Mouse (Mus musculus) cerebellum, adult 11-12 months (tissue): ENCODE results near the gene Cacna1c.

Experiments used
- DNase-seq: peaks from one replicate; pipeline ENCODE4 v3.0.0; 2022

Cacna1c gene

DNA sequence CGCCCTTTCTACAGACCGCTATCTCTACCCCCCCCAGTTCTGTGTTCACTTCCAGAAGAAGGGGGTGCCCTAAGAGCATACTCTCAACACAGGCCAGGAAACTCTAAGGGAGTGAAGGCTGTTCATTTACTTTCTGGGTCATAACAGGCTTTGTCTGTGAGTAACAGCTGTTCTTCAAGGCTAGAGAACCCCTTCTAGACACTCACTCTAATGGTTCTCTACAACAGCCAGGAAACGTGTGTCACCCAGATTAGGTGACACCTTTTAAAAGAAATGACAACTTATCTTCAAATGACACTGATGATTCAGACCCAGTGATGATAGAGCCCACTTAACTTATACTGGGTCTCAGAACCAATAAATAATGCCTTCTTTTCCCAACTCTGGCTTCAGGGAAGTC is 461.1 kb downstream of the Cacna1c start:
- no peak for DNase-seq

- no peak for DNase-seq
Observed at GRCm38 (mm10) chr6:118731937-118732336, 464.3 kb downstream of the Cacna1c start.

- peak; percentile 92 for DNase-seq
Observed at GRCm38 (mm10) chr6:118724908-118725307, 471.3 kb downstream of the Cacna1c start.

GRCm38 (mm10) chr6:118724388-118724787 is 471.8 kb downstream of the Cacna1c start:
- no peak for DNase-seq

DNA sequence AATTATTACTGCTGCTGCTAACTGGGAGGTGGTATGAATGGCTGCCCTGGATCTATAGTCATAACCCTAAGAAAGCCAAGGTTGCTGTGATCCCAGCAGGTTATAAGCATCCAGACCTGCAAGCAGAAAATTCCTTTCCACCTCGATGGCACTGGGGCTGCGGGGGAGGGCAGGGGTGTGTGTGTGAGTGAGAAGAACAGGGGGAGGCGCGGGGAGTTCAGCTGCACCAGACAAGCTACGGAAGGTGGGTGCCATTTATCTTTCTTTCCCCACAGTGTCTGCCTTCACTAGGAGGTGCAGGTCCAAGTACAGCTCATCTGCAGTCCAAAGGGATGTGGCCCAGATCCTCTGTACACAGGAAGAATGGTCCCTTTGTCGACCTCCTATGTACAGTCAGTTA is 473.9 kb downstream of the Cacna1c start:
- DNase-seq, result no peak

DNA sequence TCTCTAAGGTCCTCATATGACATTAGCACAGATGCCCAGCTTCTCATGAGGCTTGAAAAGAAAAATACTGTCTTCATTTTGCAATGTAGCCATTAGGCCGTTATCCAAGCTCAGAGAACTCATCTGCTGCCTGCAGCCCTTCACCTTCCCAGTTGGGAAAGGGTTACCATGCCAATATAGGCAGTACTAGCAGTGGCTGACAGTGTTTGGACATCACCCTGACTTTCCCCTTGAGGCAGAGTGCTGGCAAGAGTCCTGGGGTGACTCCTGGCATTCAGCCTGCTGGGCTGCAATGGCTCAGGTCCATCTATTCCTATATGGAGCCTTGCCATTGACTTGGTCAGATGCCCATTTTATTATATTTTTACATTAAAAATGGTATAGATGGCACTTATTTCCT is 476.7 kb downstream of the Cacna1c start:
- no peak for DNase-seq

- DNase-seq, result peak; percentile 87
Observed at GRCm38 (mm10) chr6:118713286-118713685, 482.9 kb downstream of the Cacna1c start.

GRCm38 (mm10) chr6:118711677-118712322 is 484.4 kb downstream of the Cacna1c start:
- DNase-seq, result peak; percentile 58

DNA sequence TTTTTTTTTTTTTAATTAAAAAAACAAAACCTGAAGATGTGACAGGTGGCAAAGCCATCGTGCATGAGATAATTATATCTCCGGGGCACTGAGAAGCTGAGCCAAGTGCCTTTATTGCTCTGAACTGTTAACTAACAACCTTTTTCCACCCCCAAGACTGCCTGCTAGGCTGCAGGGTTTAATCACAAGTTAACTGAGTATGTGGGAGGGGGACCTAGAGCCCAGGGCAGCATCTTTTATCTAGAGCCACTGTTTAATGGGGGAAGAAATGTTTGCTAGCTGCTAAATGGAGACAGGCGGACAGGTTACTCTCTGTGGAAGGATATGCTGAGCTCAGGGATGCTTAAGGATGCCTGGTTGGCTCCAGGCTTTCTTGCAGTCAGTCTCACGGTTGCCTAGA is 489.2 kb downstream of the Cacna1c start:
- peak; percentile 55 for DNase-seq

- DNase-seq, result peak; percentile 93
Observed at GRCm38 (mm10) chr6:118705840-118706239, 490.4 kb downstream of the Cacna1c start.

GRCm38 (mm10) chr6:118694626-118695025 is 501.6 kb downstream of the Cacna1c start:
- DNase-seq, result no peak

DNA sequence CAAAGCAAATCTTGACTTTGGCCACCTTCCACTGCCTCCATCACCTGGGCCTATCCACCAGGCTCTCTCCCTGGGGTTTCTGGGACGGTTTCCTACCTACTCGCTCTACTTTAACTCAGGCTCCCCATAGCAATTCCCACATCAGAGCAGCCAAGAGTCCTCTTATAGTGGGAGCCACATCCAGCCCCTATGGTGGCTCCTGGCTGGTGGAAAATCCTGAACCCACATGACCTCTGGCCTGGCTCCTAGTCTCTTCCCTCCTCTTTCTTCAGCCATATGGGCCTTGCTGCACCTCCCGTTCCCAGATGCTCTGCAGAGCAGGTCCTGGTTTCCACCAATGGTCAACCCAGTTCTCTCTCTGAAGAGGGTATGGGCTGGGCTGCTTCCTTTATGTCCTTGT is 506.8 kb downstream of the Cacna1c start:
- DNase-seq, result peak; percentile 36

- DNase-seq, result no peak
Observed at GRCm38 (mm10) chr6:118688856-118689255, 507.4 kb downstream of the Cacna1c start.

- DNase-seq, result peak; percentile 50
Observed at GRCm38 (mm10) chr6:118680814-118681213, 515.4 kb downstream of the Cacna1c start.

GRCm38 (mm10) chr6:118678031-118678430 is 518.2 kb downstream of the Cacna1c start:
- no peak for DNase-seq

GRCm38 (mm10) chr6:118677306-118677705 is 518.9 kb downstream of the Cacna1c start:
- DNase-seq, result no peak

GRCm38 (mm10) chr6:118674781-118675180 is 521.4 kb downstream of the Cacna1c start:
- DNase-seq, result no peak

- DNase-seq, result peak; percentile 49
Observed at GRCm38 (mm10) chr6:118673974-118674695, 522.1 kb downstream of the Cacna1c start.

DNA sequence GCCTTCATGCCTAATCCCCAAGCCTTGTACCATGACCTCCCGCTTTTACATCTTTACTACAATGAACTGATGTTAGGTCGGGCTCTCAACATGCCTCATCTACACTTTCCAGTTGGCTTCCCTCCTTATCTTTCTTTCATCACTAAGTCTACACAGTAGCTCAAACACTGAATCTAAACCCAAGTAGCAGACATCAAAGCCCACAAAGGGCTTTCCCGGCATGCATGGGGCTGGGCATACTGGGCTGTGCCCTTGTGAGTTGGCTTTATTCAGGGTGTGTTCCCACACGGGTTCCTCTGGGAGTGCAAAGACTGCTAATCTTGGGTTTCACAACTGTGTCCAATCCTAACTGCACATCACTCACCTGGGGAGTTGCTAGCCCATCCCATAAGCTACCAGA is 542.9 kb downstream of the Cacna1c start:
- no peak for DNase-seq

DNA sequence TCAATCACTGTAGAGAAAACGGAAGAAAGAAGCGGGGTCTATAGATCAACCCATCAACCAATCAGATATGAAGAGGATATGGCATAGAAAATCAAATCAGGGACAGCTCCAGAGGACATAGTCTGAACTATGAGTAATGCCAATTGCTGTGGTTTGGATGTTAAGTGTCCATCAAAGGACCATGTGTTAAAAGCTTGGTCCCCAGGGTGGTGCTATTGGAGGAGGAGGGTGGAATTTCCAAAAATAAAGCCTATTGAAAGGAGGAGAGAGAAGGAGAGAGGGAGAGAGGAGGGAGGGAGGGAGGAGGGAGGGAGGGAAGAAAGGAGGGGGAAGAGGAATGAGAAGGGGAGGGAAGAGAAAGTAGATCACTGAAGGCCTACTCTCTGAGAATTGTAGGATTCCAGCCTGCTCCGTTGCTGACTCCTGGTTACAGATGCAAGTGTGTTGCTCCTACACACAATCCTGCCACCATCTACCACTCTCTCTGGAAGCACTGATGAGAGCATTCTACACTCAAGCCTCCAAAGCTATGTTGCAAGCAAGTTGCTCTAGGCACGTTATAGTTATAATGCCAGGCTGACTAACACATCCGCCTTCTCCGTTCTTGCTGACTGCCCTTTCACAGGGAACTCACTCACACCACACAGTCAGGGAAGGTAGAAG is 547.0 kb downstream of the Cacna1c start:
- DNase-seq, result no peak

GRCm38 (mm10) chr6:118646265-118647061 is 549.8 kb downstream of the Cacna1c start:
- DNase-seq, result peak; percentile 78

GRCm38 (mm10) chr6:118644866-118645265 is 551.4 kb downstream of the Cacna1c start:
- DNase-seq, result no peak

GRCm38 (mm10) chr6:118643541-118643940 is 552.7 kb downstream of the Cacna1c start:
- DNase-seq, result no peak
